Mouse (Mus musculus): ENCODE data around the gene Atg10. TPM values are rescaled to one million over a fixed set of nuclear protein-coding genes. Genes with fewer than 3 reads are reported as not detected.

The Atg10 gene
- polyA plus RNA-seq, 2 experiments, result 5.4 to 18.3 TPM

GRCm38 (mm10) chr13:91216656-91217205 is 7.0 kb downstream of the Atg10 start:
- Histone ChIP-seq H3K27me3 (ENCODE audit: control insufficient read depth, insufficient read depth, low read length) (no peaks in the 10 kb centered on the region), H3K4me2 (replicated peaks; ENCODE audit: low read depth, low read length, severe bottlenecking) (no peak overlapping the region), H3K4me1 (ENCODE audit: control insufficient read depth, insufficient read depth, low read length) (no peaks in the 10 kb centered on the region), H3K9me3 (ENCODE audit: control insufficient read depth, low read length) (no peaks in the 10 kb centered on the region), H3K36me3 (ENCODE audit: control insufficient read depth, insufficient read depth, low read length) (no peaks in the 10 kb centered on the region; the same call in 1 of the 2 replicates), H3K4me3 (replicated peaks; ENCODE audit: low read length) (no peak overlapping the region), H3K9ac (ENCODE audit: low read depth, low read length, severe bottlenecking) (no peak overlapping the region), H3K27ac (replicated peaks; ENCODE audit: low read depth, low read length) (no peak overlapping the region)
- ATAC-seq (ENCODE audit: low FRiP score, low read depth) (no peak), DNase-seq (ENCODE audit: low spot score) (no peak)
- TF ChIP-seq POLR2A (IDR thresholded peaks at IDR 0.05; ENCODE audit: borderline replicate concordance, extremely low read depth, insufficient read depth, insufficient read length), result no peak
- 83% methylated on average over 3 of the region's 3 CpGs for WGBS

GRCm38 (mm10) chr13:91212958-91213357 is 10.8 kb downstream of the Atg10 start:
- DNase-seq (ENCODE audit: low spot score) (no peak), ATAC-seq (ENCODE audit: low FRiP score, low read depth) (no peak)
- Histone ChIP-seq H3K27ac (replicated peaks; ENCODE audit: low read depth, low read length) (no peak overlapping the region), H3K4me1 (ENCODE audit: control insufficient read depth, insufficient read depth, low read length) (no peaks in the 10 kb centered on the region), H3K9ac (ENCODE audit: low read depth, low read length, severe bottlenecking) (no peak overlapping the region), H3K27me3 (ENCODE audit: control insufficient read depth, insufficient read depth, low read length) (no peaks in the 10 kb centered on the region), H3K9me3 (ENCODE audit: control insufficient read depth, low read length) (no peaks in the 10 kb centered on the region), H3K4me3 (replicated peaks; ENCODE audit: low read length) (no peak overlapping the region), H3K4me2 (replicated peaks; ENCODE audit: low read depth, low read length, severe bottlenecking) (no peak overlapping the region), H3K36me3 (ENCODE audit: control insufficient read depth, insufficient read depth, low read length) (no peaks in the 10 kb centered on the region; the same call in 1 of the 2 replicates)
- TF ChIP-seq POLR2A (IDR thresholded peaks at IDR 0.05; ENCODE audit: borderline replicate concordance, extremely low read depth, insufficient read depth, insufficient read length), result no peak
- WGBS, result 84% methylated on average over 8 of the region's 8 CpGs

- DNase-seq (ENCODE audit: low spot score) (no peak), ATAC-seq (ENCODE audit: low FRiP score, low read depth) (no peak)
- Histone ChIP-seq H3K4me2 (replicated peaks; ENCODE audit: low read depth, low read length, severe bottlenecking) (no peak overlapping the region), H3K4me1 (ENCODE audit: control insufficient read depth, insufficient read depth, low read length) (no peaks in the 10 kb centered on the region), H3K4me3 (replicated peaks; ENCODE audit: low read length) (no peak overlapping the region), H3K9ac (ENCODE audit: low read depth, low read length, severe bottlenecking) (no peak overlapping the region), H3K27me3 (ENCODE audit: control insufficient read depth, insufficient read depth, low read length) (no peaks in the 10 kb centered on the region), H3K9me3 (ENCODE audit: control insufficient read depth, low read length) (no peaks in the 10 kb centered on the region), H3K36me3 (ENCODE audit: control insufficient read depth, insufficient read depth, low read length) (no peaks in the 10 kb centered on the region), H3K27ac (replicated peaks; ENCODE audit: low read depth, low read length) (no peak overlapping the region)
- WGBS, result 60% methylated on average over 5 of the region's 5 CpGs
- TF ChIP-seq POLR2A (IDR thresholded peaks at IDR 0.05; ENCODE audit: borderline replicate concordance, extremely low read depth, insufficient read depth, insufficient read length), result no peak
These were observed 17.5 kb downstream of the Atg10 start for GRCm38 (mm10) chr13:91206237-91206636.

DNA sequence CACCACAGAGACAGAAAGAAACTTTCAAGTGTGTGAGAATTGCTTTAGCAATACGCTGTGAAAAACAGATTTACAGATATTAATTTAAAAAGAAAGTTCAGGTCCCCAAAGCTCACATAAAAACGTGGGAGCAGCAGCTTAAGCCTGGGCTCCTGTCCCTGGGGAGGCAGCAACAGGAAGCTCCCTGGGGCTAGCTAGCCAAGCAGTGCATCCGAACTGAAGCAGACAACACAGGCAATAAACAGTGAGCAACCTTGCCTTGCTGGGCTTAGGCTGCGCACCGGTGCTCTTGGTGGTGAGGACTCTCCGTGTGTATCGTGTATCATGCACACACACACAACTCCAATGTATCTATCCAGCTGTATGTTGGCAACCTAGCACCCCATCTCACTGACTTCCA is 21.2 kb downstream of the Atg10 start:
- Histone ChIP-seq H3K9ac (ENCODE audit: low read depth, low read length, severe bottlenecking) (no peak overlapping the region), H3K36me3 (ENCODE audit: control insufficient read depth, insufficient read depth, low read length) (no peaks in the 10 kb centered on the region), H3K4me3 (replicated peaks; ENCODE audit: low read length) (no peak overlapping the region)

DNA sequence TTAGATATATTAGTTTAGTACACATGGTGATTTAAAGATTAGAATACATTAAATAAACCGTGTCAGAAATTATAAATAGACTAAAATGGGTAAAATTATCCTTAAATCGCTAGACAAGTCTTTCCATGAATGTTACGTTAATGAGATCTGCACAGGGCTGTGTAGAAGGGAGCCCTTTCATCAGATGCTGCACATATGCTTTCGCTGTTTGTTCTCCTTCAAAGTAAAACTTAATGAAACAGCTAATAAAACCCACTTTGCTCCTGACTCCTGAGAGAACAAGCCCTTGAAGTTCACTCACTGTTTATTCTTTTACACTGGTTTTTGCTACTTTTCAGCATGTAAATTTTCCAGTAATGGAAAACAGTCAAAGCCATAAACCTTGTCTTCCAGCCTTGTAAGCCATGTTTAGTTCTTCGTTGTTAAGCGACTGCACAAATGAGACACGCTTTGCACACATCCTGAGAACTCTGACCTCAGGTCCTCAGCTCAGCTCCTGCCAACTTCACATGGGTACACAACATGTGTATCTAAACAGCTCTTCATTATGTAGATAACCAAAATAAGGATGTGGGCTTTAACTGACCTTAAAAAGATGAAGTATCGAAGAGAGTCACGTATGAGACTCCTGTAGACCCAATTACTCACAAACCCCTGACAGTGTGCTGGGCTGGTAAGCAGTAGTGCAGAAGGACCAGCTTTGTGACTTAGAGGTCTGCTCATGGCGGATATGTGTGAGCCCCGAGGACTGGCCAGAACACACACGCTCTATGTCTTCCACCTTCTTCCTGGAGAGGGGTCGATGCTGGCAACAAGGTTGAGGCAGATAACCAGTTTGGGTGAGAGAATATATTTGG is 36.2 kb downstream of the Atg10 start:
- H3K4me1 ChIP-seq (ENCODE audit: control insufficient read depth, insufficient read depth, low read length), result peaks cover 11% of the 10 kb centered on the region
- H3K4me3 ChIP-seq (replicated peaks; ENCODE audit: low read length), result no peak overlapping the region
- H3K4me2 ChIP-seq (replicated peaks; ENCODE audit: low read depth, low read length, severe bottlenecking), result no peak overlapping the region
- peak overlapping the region; percentile 68 for H3K27ac ChIP-seq (replicated peaks; ENCODE audit: low read depth, low read length)
- DNase-seq (ENCODE audit: low spot score), result peak; percentile 45
- ATAC-seq (ENCODE audit: low FRiP score, low read depth), result peak; percentile 72; the same call in 1 of the 2 replicates
- TF ChIP-seq POLR2A (IDR thresholded peaks at IDR 0.05; ENCODE audit: borderline replicate concordance, extremely low read depth, insufficient read depth, insufficient read length), result no peak
- no peak overlapping the region for H3K9ac ChIP-seq (ENCODE audit: low read depth, low read length, severe bottlenecking)
- no peaks in the 10 kb centered on the region for H3K27me3 ChIP-seq (ENCODE audit: control insufficient read depth, insufficient read depth, low read length)
- no peaks in the 10 kb centered on the region for H3K36me3 ChIP-seq (ENCODE audit: control insufficient read depth, insufficient read depth, low read length)
- 29% methylated on average over 13 of the region's 13 CpGs for WGBS
- no peaks in the 10 kb centered on the region for H3K9me3 ChIP-seq (ENCODE audit: control insufficient read depth, low read length)

More for the DNA sequence above, 21.2 kb downstream of the Atg10 start:
- Histone ChIP-seq H3K27ac (replicated peaks; ENCODE audit: low read depth, low read length) (no peak overlapping the region), H3K4me1 (ENCODE audit: control insufficient read depth, insufficient read depth, low read length) (no peaks in the 10 kb centered on the region), H3K9me3 (ENCODE audit: control insufficient read depth, low read length) (no peaks in the 10 kb centered on the region), H3K27me3 (ENCODE audit: control insufficient read depth, insufficient read depth, low read length) (no peaks in the 10 kb centered on the region), H3K4me2 (replicated peaks; ENCODE audit: low read depth, low read length, severe bottlenecking) (no peak overlapping the region)
- 60% methylated on average over 7 of the region's 7 CpGs for WGBS
- DNase-seq (ENCODE audit: low spot score) (no peak), ATAC-seq (ENCODE audit: low FRiP score, low read depth) (no peak)
- TF ChIP-seq POLR2A (IDR thresholded peaks at IDR 0.05; ENCODE audit: borderline replicate concordance, extremely low read depth, insufficient read depth, insufficient read length), result no peak

All from limb, embryonic 14.5 days (tissue).